Mouse (Mus musculus) thymus, adult 2 months (tissue): ENCODE results near the gene Vapb. TPM values are rescaled to one million over a fixed set of nuclear protein-coding genes. Genes with fewer than 3 reads are reported as not detected.

Source experiments
- DNase-seq: peaks from one replicate; pipeline ENCODE4 v3.0.0; 2021
- H3K27ac ChIP-seq: fragments of 200-500 bp; 2 replicates; pipeline ENCODE4 v1.5.1; 2012; ENCODE audit warnings: low read length, control low read depth; ENCODE audit not compliant: control insufficient read depth, insufficient read depth
- H3K27me3 ChIP-seq: fragments of 200-500 bp; 2 replicates; pipeline ENCODE4 v1.6.1; 2012; ENCODE audit warnings: mild to moderate bottlenecking, low read length, moderate library complexity, mixed read lengths; ENCODE audit not compliant: control insufficient read depth, insufficient read depth
- H3K36me3 ChIP-seq: fragments of 200-500 bp; 2 replicates; pipeline ENCODE4 v1.6.1; 2012; ENCODE audit warnings: mild to moderate bottlenecking, low read length, moderate library complexity; ENCODE audit not compliant: control insufficient read depth, insufficient read depth
- H3K4me1 ChIP-seq: fragments of 200-500 bp; replicated peaks from 2 replicates; pipeline ENCODE4 v1.6.1; 2012; ENCODE audit warnings: low read length; ENCODE audit not compliant: control insufficient read depth, insufficient read depth
- H3K4me3 ChIP-seq: fragments of 200-500 bp; 2 replicates; pipeline ENCODE4 v1.5.1; 2012; ENCODE audit warnings: mild to moderate bottlenecking, low read length, control low read depth, moderate library complexity; ENCODE audit not compliant: control insufficient read depth, insufficient read depth
- CTCF ChIP-seq: fragments of 200-500 bp; IDR thresholded peaks from 2 replicates; pipeline ENCODE4 v1.5.1; 2012; ENCODE audit warnings: mild to moderate bottlenecking, control low read depth, low read length, moderate library complexity, borderline replicate concordance; ENCODE audit not compliant: control insufficient read depth, poor library complexity, insufficient read depth; ENCODE audit errors: extremely low read depth
- POLR2A ChIP-seq: fragments of 200-500 bp; IDR thresholded peaks from 2 replicates; pipeline ENCODE4 v1.6.1; 2012; ENCODE audit warnings: mild to moderate bottlenecking, low read length, control low read depth, moderate library complexity; ENCODE audit not compliant: control insufficient read depth, poor library complexity, insufficient read depth; ENCODE audit errors: extremely low read depth
- WGBS: fragments of 180-500 bp; shearing (Covaris S2); methylation state at CpG from one replicate; pipeline ENCODE4 v1.1.7; 2018; 5-methylcytosine and 5-hydroxymethylcytosine counted together
- polyA plus RNA-seq: library from polyadenylated mRNA; depleted of rRNA; stranded (reverse); fragments of >200 nt; gene quantifications from 2 replicates; pipeline ENCODE4 v1.2.3, GENCODE M21; 2012; rRNA removed

The Vapb gene
- 11.9 and 12.1 TPM in 2 replicates for polyA plus RNA-seq

GRCm38 (mm10) chr2:173737222-173737989 is at the start of gene Vapb:
Gene Vapb (plus strand): TSS chr2:173737511.
- under 1% methylated on average over 64 of the region's 70 CpGs for WGBS
- Histone ChIP-seq H3K4me3 (peak within 1 kb of the TSS; percentile 77), H3K27me3 (no peaks in the 10 kb centered on the region), H3K27ac (no peak within 1 kb of the TSS), H3K4me1 (peaks cover 20% of the 10 kb centered on the region), H3K36me3 (no peaks in the 10 kb centered on the region)
- DNase-seq: peak; percentile 99
- TF ChIP-seq CTCF (0 out of 2 replicates have a peak, but pooled peaks have one; percentile 40), POLR2A (0 out of 2 replicates have a peak, but pooled peaks have one; percentile 20)

GRCm38 (mm10) chr2:173689835-173690234 is 47.5 kb upstream of the Vapb start:
- no peak for DNase-seq
- H3K36me3 ChIP-seq: peaks cover 10% of the 10 kb centered on the region; the same call in 1 of the 2 replicates
- no peaks in the 10 kb centered on the region for H3K27me3 ChIP-seq
- TF ChIP-seq CTCF: no peak
- no peak for TF ChIP-seq POLR2A
- 0 out of 2 replicates have a peak, but pooled peaks cover 5% of the 10 kb centered on the region for H3K4me1 ChIP-seq
- no peak overlapping the region for H3K27ac ChIP-seq
- no peak overlapping the region for H3K4me3 ChIP-seq

GRCm38 (mm10) chr2:173691748-173692147 is 45.6 kb upstream of the Vapb start:
- no peak for DNase-seq
- Histone ChIP-seq H3K36me3 (peaks cover 25% of the 10 kb centered on the region), H3K4me3 (no peak overlapping the region), H3K27ac (no peak overlapping the region), H3K4me1 (no peaks in the 10 kb centered on the region), H3K27me3 (no peaks in the 10 kb centered on the region)
- TF ChIP-seq POLR2A (no peak), CTCF (no peak)
- WGBS: 97% methylated on average over 6 of the region's 6 CpGs

- no peak for DNase-seq
- H3K36me3 ChIP-seq: peaks cover 34% of the 10 kb centered on the region
- H3K27me3 ChIP-seq: no peaks in the 10 kb centered on the region
- no peak overlapping the region for H3K4me3 ChIP-seq
- WGBS: 97% methylated on average over 2 of the region's 2 CpGs
- no peaks in the 10 kb centered on the region for H3K4me1 ChIP-seq
- TF ChIP-seq CTCF: no peak
- no peak for TF ChIP-seq POLR2A
- no peak overlapping the region for H3K27ac ChIP-seq
Measured at GRCm38 (mm10) chr2:173692693-173693092, 44.6 kb upstream of the Vapb start.

- Histone ChIP-seq H3K4me3 (no peak overlapping the region), H3K4me1 (no peaks in the 10 kb centered on the region), H3K36me3 (peaks cover 59% of the 10 kb centered on the region), H3K27me3 (no peaks in the 10 kb centered on the region), H3K27ac (no peak overlapping the region)
- TF ChIP-seq POLR2A (no peak), CTCF (no peak)
- 90% methylated on average over 3 of the region's 3 CpGs for WGBS
- DNase-seq: no peak
Measured at GRCm38 (mm10) chr2:173698850-173699249, 38.5 kb upstream of the Vapb start.

GRCm38 (mm10) chr2:173702096-173702866 is 35.0 kb upstream of the Vapb start:
- DNase-seq: no peak
- 91% methylated on average over 16 of the region's 16 CpGs for WGBS
- Histone ChIP-seq H3K27ac (no peak overlapping the region), H3K27me3 (no peaks in the 10 kb centered on the region), H3K4me3 (no peak overlapping the region), H3K36me3 (peaks cover 42% of the 10 kb centered on the region), H3K4me1 (no peaks in the 10 kb centered on the region)
- TF ChIP-seq POLR2A (no peak), CTCF (no peak)
